Comparison of ENCODE assay signal across 11 mouse cellular contexts in the genomic region with DNA sequence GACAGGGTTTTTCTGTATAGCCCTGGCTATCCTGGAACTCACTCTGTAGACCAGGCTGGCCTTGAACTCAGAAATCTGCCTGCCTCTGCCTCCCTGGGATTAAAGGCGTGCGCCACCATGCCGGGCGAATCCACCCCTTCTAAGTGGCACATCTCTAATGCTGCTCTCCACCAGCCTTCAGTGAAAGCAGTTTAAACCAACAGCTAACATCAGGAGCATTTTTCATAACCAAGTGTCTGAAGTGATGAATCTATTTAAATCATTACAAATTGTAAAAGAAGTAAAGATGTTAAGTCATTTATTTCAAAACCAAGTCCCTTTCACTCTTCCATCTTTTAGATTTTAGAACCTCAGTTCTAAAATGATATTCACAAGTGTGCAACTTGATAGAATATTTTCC. TPM values are rescaled to one million over a fixed set of nuclear protein-coding genes. Genes with fewer than 3 reads are reported as not detected.
A peak's percentile ranks its signal among the peaks of the same experiment; 100 is the strongest.
DNase-seq lines count a peak whose midpoint lies in the region; ATAC-seq lines count a peak whose summit lies in the region.
"Had no signal": no experiment of that assay in that cellular context is flagged by ENCODE, and none has a peak within 500 bp of the region (broad histone marks: within the 10 kb centered on the region; RNA-seq: fewer than 3 reads in every experiment).

No protein-coding gene starts in this region.

- H3K4me3 ChIP-seq in heart, embryonic 14.5 days (ENCODE audit: control insufficient read depth in 1 of 2, insufficient read depth in 1 of 2, low read depth in 1 of 2, low read length in 2 of 2): peak overlapping the region in 1 of 2 experiments; percentile 55; a peak in 1 of 4 replicates
- peak overlapping the region; percentile 91 for H3K4me3 ChIP-seq in megakaryocyte, embryonic 14.5 days (replicated peaks)
- H3K4me3 ChIP-seq in limb, embryonic 13.5 days: peak overlapping the region; percentile 56

- no peaks in the 10 kb centered on the region for H3K27me3 ChIP-seq in heart, embryonic 14.5 days (ENCODE audit: control insufficient read depth, insufficient read depth, low read length)
- no peaks in the 10 kb centered on the region for H3K27me3 ChIP-seq in megakaryocyte, embryonic 14.5 days (replicated peaks)
- no peaks in the 10 kb centered on the region for H3K27me3 ChIP-seq in limb, embryonic 13.5 days

- no peaks in the 10 kb centered on the region for H3K9me3 ChIP-seq in heart, embryonic 14.5 days (ENCODE audit: control insufficient read depth, low read length)
- no peaks in the 10 kb centered on the region for H3K9me3 ChIP-seq in megakaryocyte, embryonic 14.5 days
- H3K9me3 ChIP-seq in limb, embryonic 13.5 days: no peaks in the 10 kb centered on the region

- H3K4me2 ChIP-seq in heart, embryonic 14.5 days (ENCODE audit: low read length): peak overlapping the region; percentile 74
- peak overlapping the region; percentile 71 for H3K4me2 ChIP-seq in limb, embryonic 13.5 days (replicated peaks)

- H3K36me3 ChIP-seq in heart, embryonic 14.5 days (ENCODE audit: control insufficient read depth, insufficient read depth, low read length): no peaks in the 10 kb centered on the region
- H3K36me3 ChIP-seq in megakaryocyte, embryonic 14.5 days (replicated peaks; ENCODE audit: low read length): no peaks in the 10 kb centered on the region
- H3K36me3 ChIP-seq in limb, embryonic 13.5 days: no peaks in the 10 kb centered on the region

- ATAC-seq in heart, embryonic 14.5 days (ENCODE audit: insufficient number of reproducible peaks, insufficient read depth, low FRiP score, low read depth): no peak
- ATAC-seq in megakaryocyte, adult 5-6 weeks (ENCODE audit: poor library complexity, severe bottlenecking): no peak
- ATAC-seq in limb, embryonic 13.5 days (ENCODE audit: low FRiP score, low read depth): no peak
- ATAC-seq in granulocyte monocyte progenitor cell, adult 5-6 weeks (replicated peaks; ENCODE audit: poor library complexity, severe bottlenecking): no peak
- ATAC-seq: activated CD4-positive, CD25-positive, alpha-beta regulatory T cell, adult 4 months had no signal

- 98% methylated on average over 4 of the region's 4 CpGs for WGBS in heart, embryonic 14.5 days
- 95% methylated on average over 4 of the region's 4 CpGs for WGBS in limb, embryonic 13.5 days

- no peak overlapping the region for H3K9ac ChIP-seq in heart, embryonic 14.5 days (ENCODE audit: low read length)
- peak overlapping the region; percentile 67; the same call in 1 of the 2 replicates for H3K9ac ChIP-seq in limb, embryonic 13.5 days

- H3K4me1 ChIP-seq in heart, embryonic 14.5 days (ENCODE audit: control insufficient read depth in 2 of 2, insufficient read depth in 2 of 2, low read length in 2 of 2): peaks cover 2 to 4% of the 10 kb centered on the region in 2 experiments; a peak in 3 of 4 replicates
- H3K4me1 ChIP-seq in megakaryocyte, embryonic 14.5 days: peaks cover 42% of the 10 kb centered on the region
- H3K4me1 ChIP-seq in limb, embryonic 13.5 days: peaks cover 7% of the 10 kb centered on the region; the same call in 1 of the 2 replicates

- no peak for DNase-seq in heart, postnatal 4 days
- no peak for DNase-seq in adrenal gland, adult (ENCODE audit: inconsistent age in 2 of 2, low spot score in 1 of 2)
- no peak for DNase-seq in urinary bladder, adult 18-20 months (ENCODE audit: low spot score in 2 of 2)
- DNase-seq: cerebellum, adult 11 months; thymus, adult 18-20 months had no signal

- H3K27ac ChIP-seq in heart, embryonic 14.5 days (replicated peaks in 1 of 2; ENCODE audit: control insufficient read depth in 1 of 2, insufficient read depth in 1 of 2, low read depth in 2 of 2, low read length in 2 of 2): no peak overlapping the region
- peak overlapping the region; percentile 93; the same call in 1 of the 2 replicates for H3K27ac ChIP-seq in limb, embryonic 13.5 days

RNA-seq across cellular contexts. Expression of a gene that starts 0.8 kb away (rescaled TPM):
- polyA plus RNA-seq in heart, embryonic 14.5 days (2014; fragmentation: Nextera tagmentation; extraction: Ambion mirVana): 4.2 and 4.8 TPM in 2 replicates
- total RNA-seq in heart, postnatal 4 days (2021): 1 to 10 TPM; 4.3 to 4.4 TPM
- 0.58 and 5.3 TPM in 2 replicates for polyA plus RNA-seq in megakaryocyte, embryonic 14.5 days (2012; ENCODE audit: insufficient read depth, low replicate concordance)
- 31.8 and 32.3 TPM in 2 replicates for total RNA-seq in megakaryocyte, adult 5-6 weeks (2015)
- total RNA-seq in megakaryocyte, adult 5-6 weeks (2017): 69.2 and 86.6 TPM in 2 replicates
- 17.7 and 18.2 TPM in 2 replicates for polyA plus RNA-seq in limb, embryonic 13.5 days (2015; fragmentation: Nextera tagmentation; extraction: Ambion mirVana)
- total RNA-seq in granulocyte monocyte progenitor cell, adult 5-6 weeks (2014; fragmentation: Nextera tagmentation): 30.3 and 75.2 TPM in 2 replicates
- 53.3 and 59.7 TPM in 2 replicates for total RNA-seq in granulocyte monocyte progenitor cell, adult 5-6 weeks (2017)

Comparison
In these comparisons a context has a peak if more than half of its experiments do, and no peak if none do; other contexts are left out.
1. RNA of a gene that starts 0.8 kb away (total RNA-seq): 31.8 to 86.6 TPM in megakaryocyte, adult 5-6 weeks and 30.3 to 75.2 TPM in granulocyte monocyte progenitor cell, adult 5-6 weeks; 4.3 to 4.4 TPM in heart, postnatal 4 days; every median in the first group is over 4 times any median in the second.